Mouse (Mus musculus): ENCODE results near the gene Ptk6.

The Ptk6 gene

GRCm38 (mm10) chr2:181202422-181202821 is at the start of gene Ptk6:
TSS of gene Ptk6 (minus strand) at chr2:181202789.
- no peak for DNase-seq (ENCODE audit: low spot score in 2 of 2)

GRCm38 (mm10) chr2:181251841-181252240 is 49.3 kb upstream of the Ptk6 start:
- DNase-seq (ENCODE audit: low spot score in 2 of 2), result no peak

GRCm38 (mm10) chr2:181249217-181249616 is 46.6 kb upstream of the Ptk6 start:
- DNase-seq (ENCODE audit: low spot score in 2 of 2), result no peak

- no peak for DNase-seq (ENCODE audit: low spot score in 2 of 2)
Measured at GRCm38 (mm10) chr2:181245031-181245430, 42.4 kb upstream of the Ptk6 start.

GRCm38 (mm10) chr2:181243706-181244394 is 41.3 kb upstream of the Ptk6 start:
- DNase-seq (ENCODE audit: low spot score in 2 of 2), result no peak

GRCm38 (mm10) chr2:181242314-181242665 is 39.7 kb upstream of the Ptk6 start:
- DNase-seq (ENCODE audit: low spot score in 2 of 2), result no peak

GRCm38 (mm10) chr2:181241602-181242313 is 39.2 kb upstream of the Ptk6 start, which contains the start of gene Helz2:
TSS of gene Helz2 (minus strand) at chr2:181242027.
- no peak for DNase-seq (ENCODE audit: low spot score in 2 of 2)

- DNase-seq (ENCODE audit: low spot score in 2 of 2), result no peak
Measured at GRCm38 (mm10) chr2:181240806-181241440, 38.3 kb upstream of the Ptk6 start.

GRCm38 (mm10) chr2:181239261-181239660 is 36.7 kb upstream of the Ptk6 start:
- peak in 1 of 2 experiments; percentile 5 for DNase-seq (ENCODE audit: low spot score in 2 of 2)

GRCm38 (mm10) chr2:181238861-181239260 is 36.3 kb upstream of the Ptk6 start:
- DNase-seq (ENCODE audit: low spot score in 2 of 2), result no peak

GRCm38 (mm10) chr2:181238091-181238610 is 35.6 kb upstream of the Ptk6 start:
- DNase-seq (ENCODE audit: low spot score in 2 of 2), result no peak

- no peak for DNase-seq (ENCODE audit: low spot score in 2 of 2)
Measured at GRCm38 (mm10) chr2:181237251-181238014, 34.8 kb upstream of the Ptk6 start.

GRCm38 (mm10) chr2:181235681-181236566 is 33.3 kb upstream of the Ptk6 start:
- DNase-seq (ENCODE audit: low spot score in 2 of 2), result no peak

GRCm38 (mm10) chr2:181234680-181235079 is 32.1 kb upstream of the Ptk6 start:
- DNase-seq (ENCODE audit: low spot score in 2 of 2), result no peak

GRCm38 (mm10) chr2:181233443-181233842 is 30.9 kb upstream of the Ptk6 start:
- DNase-seq (ENCODE audit: low spot score in 2 of 2), result no peak

GRCm38 (mm10) chr2:181231171-181231570 is 28.6 kb upstream of the Ptk6 start:
- DNase-seq (ENCODE audit: low spot score in 2 of 2), result no peak

- DNase-seq (ENCODE audit: low spot score in 2 of 2), result no peak
Measured at GRCm38 (mm10) chr2:181228335-181228734, 25.7 kb upstream of the Ptk6 start.

GRCm38 (mm10) chr2:181227122-181227521 is 24.5 kb upstream of the Ptk6 start:
- no peak for DNase-seq (ENCODE audit: low spot score in 2 of 2)

- DNase-seq (ENCODE audit: low spot score in 2 of 2), result no peak
Measured at GRCm38 (mm10) chr2:181224994-181225393, 22.4 kb upstream of the Ptk6 start.

GRCm38 (mm10) chr2:181220361-181220760 is 17.8 kb upstream of the Ptk6 start:
- DNase-seq (ENCODE audit: low spot score in 2 of 2), result no peak
